Mouse (Mus musculus) lung, postnatal 36 days (tissue): ENCODE measurements around the gene Zfp428.
"Not testable (repeated sequence)": the region's sequence is repeated elsewhere in the genome, so short reads cannot be mapped to it uniquely, and the experiment has no call there.

Source experiments
- DNase-seq: peaks from one replicate; pipeline ENCODE4 v3.0.0; 2022; ENCODE audit warnings: mixed read lengths

Gene Zfp428

DNA sequence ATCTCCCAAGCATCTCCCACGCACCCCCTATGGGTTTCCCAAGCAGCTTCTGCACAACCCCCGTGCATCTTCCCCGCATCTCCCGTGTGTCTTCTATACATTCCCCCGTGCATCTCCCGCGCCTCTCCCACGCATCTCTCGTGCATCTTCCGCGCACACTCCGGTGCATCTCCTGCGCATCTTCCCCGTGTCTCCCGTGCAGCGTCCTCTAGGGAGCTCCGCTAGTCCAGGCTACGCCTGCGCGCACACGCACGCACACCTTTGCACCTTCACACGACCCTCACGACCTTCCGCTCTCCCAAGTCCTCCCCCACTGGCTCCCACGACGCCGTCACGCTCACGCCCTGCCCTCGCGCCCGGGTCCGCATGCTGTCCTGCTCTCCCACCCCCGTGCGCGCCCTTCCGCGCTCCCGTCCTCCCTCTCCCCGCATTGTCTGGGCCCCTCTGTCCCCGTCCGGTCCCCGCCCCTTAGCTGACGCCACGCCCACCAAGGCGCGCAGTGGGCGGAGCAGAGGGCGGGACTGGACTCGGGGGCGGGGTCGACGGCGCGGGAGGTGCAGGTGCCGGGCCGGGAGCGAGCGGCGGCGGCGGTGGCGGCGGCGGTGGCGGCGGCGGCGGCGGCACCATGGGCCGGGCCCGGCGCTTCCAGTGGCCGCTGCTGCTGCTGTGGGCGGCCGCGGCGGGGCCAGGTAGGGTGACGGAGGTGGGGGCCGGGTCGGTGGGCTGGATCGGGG lies 25.2 kb upstream of the Zfp428 start, which contains the start of gene Cadm4:
TSS of gene Cadm4 (plus strand) at position 550 of the 734 bp plus-strand sequence.
- peak; percentile 69 for DNase-seq

DNA sequence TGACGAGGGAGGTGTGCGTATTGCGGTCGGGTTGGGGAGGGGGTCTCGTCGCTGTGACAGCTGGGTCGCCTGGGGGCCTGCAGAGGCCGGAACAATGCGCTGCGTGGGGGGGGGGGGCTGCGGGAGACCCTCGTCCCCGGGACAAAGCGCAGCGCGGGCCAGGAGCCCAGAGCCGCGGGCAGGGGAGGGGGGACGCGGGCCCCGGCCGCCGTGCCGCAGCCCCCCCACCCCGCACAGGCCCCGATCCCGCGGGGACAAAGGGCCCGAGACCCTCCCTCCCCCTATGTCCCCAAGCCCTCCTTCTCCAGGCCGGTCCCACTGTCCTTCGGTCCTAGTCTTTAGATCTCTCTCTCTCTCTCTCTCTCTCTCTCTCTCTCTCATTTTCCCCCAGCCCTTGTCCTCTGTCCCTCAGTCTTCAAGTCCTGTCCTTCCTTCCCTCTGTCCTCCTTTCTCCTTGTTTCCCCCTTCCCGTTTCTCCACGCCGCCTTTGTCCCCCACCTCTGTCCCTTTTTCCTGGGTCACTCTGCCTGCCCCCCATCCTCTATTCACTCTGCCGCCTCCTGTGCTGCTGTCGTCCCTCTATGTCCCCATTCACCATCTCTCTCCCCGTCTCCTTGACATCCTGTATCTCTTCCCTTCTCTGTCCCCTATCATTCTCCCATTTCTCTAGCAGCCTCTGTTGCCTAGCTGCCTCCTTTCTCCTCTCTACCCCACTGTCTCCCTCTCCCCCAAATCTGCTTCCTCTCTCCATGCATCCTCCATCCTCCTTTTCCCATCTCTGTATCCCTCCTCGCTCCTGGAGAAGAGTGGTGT lies 24.4 kb upstream of the Zfp428 start:
- DNase-seq: no peak

DNA sequence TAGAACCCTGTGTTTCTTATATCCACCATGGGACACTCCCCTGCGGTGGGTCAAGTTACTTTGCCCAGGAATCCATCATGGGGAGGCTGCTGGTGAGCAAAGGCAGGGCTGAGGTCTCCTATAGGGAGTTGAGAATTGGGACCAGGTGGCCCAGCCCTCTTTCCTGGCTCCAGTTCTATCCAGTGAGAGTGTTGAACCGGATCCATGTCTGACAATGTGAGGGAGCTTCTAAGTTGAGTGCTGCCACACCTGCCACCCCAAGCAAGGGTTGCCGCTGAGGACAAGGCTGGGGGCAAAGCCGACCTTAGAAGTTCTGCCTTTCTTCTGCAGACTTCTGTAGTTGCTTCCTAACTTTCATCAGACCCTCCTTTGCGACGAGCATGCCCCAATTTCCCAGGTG lies 23.5 kb upstream of the Zfp428 start:
- not testable (repeated sequence) for DNase-seq

- no peak for DNase-seq
Observed at GRCm38 (mm10) chr7:24485481-24485880, 21.3 kb upstream of the Zfp428 start.

DNA sequence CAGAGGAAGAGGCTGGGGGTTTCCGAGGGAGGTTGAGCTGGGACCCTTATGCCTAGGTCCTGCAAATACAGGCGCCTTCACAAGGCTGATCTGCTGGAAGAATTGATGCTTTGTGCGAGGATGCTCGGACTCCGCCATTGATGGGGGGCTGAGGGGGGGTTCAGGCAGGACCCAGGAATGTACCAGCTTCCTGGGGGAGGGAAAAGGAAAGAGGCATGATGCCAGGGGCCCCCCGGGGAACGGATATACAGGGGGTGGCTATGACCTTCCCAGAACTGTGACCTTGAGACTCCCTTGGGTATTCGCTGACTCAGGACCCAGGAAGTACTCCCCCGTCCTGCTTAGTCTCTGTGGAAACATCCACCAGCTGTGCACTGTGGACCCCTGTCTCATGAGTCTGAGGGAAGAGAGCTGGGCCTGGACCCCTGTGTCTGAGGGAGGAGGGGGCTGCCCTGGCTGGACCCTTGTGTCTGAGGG lies 20.1 kb upstream of the Zfp428 start:
- no peak for DNase-seq

DNA sequence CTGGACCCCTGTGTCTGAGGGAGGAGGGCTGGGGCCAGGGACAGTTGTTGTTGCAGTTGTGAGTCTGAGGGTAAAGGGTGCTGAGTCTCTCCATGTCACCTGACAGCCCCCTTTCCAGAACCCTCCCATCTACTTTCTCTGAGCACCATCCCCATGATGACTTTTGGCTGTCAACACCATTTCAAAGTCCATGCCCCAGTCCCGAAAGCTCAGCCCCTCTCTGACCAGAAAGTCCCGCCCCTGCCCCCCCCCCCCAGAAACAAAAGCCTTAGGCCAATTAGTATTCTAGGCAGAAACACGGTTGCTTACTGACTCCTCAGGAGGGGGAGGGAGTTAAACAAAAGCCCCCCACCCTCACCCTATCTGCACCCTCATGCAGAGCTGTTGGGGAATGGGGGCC lies 19.4 kb upstream of the Zfp428 start:
- DNase-seq: no peak

GRCm38 (mm10) chr7:24488303-24488702 lies 18.5 kb upstream of the Zfp428 start:
- DNase-seq: no peak

DNA sequence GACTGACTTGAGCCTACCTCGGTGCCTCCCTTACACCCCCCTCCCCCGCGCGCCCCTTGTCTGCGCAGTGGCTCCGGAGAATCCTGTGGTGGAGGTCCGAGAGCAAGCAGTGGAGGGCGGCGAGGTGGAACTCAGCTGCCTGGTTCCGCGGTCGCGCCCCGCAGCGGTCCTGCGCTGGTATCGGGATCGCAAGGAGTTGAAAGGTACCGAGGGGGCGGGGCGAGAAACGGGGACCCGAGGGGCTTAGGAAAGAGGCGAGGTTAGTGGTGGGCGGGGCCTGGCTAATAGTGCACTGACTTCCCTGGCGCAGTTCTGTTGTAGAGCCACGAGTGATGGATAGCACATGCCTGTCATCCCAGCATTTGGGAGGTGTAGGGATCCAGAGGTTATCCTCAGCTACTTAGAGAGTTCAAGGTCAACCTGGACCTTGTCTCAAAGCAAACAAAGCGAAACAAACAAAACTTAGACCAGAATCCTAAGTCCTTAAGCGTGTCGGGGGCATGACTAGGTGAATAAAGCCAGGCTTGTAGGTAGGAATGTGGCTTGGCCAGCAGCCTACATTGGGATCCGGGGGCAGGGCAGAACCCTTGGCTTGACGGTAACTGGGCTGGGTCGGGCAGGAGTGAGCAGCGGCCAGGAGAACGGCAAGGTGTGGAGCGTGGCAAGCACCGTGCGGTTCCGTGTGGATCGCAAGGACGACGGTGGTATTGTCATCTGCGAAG lies 6.8 kb upstream of the Zfp428 start:
- no peak for DNase-seq

DNA sequence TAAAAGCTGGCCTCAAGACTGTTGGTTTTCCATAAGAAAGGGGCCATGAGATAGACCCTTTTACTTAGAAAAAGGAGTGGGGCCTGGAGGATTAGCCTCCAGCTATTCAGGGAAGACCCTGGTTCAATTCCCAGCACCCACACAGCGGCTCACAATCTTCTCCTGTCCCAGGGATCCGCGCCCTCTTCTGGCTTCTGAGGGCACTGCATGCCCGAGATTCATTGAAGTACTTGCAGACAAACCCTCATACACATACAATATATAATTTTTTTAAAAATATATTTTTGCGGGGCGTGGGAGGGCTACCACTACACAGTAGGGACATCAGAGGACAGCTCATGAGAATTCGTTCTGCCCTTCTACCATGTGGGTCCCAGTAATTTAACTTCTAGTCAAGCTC lies 5.9 kb upstream of the Zfp428 start:
- DNase-seq: peak; percentile 56

- DNase-seq: peak; percentile 56
Observed at GRCm38 (mm10) chr7:24501492-24501891, 5.3 kb upstream of the Zfp428 start.

DNA sequence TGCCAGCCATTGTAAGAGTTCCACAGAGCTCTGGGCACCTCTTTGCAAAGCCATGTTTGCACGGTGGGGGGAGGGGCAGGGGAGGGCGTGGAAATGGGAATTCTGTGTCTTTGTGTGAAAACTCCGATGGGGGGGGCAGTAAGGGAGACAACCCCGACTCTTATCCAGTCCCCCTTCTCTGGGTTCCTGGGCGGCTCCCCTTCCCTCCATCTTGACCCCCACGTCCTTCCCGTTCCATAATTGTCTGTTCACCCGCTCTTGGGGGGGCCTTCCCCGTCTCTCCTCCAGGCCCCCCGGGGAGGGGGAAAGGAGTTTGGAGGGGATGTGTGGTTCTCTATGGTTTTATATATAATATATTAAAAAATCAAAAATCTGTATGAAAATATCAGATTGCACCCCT lies 2.8 kb upstream of the Zfp428 start:
- no peak for DNase-seq

DNA sequence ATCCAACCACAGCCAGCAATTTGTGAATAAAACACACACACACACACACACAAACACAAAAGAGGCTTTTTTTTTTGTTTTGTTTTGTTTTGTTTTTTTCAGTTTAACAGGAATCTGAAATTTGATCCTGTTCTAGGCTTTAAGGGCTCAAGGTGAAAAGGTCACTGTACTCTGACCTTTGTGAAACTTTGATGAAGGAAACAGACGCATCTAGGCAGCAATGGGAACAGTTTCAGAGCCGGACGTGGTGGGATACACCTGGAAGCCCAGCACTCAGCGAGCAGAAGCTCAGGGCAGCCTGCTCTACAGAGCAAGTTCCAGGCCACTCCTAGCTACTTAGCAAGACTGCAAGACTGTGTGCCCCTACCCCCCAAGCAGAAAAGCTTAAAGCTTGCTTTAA lies 1.9 kb upstream of the Zfp428 start:
- no peak for DNase-seq

DNA sequence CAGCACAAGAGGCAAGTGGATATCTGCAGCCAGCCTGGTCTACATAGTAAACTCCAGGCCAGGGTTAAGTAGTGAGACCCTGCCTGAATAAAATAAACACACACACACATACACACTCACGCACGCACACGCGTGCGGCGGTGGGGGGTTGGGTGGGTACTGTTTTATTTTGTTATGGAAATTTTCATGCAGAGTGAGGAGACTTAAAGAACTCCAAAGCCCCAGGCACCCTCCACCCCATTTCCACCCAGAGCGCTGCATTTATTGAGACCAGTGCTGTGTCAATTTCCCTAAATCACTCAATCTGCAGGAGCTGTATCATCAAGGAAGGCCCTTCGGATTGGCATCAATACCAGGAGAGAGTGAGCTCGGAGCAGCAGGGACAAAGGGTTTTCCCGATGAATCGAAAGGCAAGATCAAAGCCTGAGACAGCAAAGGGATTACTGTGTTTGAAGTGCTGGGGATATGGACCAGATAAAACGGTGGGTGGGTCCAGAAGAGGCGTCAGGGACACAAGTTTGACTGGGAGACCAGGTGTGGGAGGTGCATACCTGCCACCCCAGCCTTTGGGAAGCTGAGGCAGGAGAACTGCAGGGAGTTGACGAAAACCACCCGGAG lies 1.2 kb upstream of the Zfp428 start:
- no peak for DNase-seq

DNA sequence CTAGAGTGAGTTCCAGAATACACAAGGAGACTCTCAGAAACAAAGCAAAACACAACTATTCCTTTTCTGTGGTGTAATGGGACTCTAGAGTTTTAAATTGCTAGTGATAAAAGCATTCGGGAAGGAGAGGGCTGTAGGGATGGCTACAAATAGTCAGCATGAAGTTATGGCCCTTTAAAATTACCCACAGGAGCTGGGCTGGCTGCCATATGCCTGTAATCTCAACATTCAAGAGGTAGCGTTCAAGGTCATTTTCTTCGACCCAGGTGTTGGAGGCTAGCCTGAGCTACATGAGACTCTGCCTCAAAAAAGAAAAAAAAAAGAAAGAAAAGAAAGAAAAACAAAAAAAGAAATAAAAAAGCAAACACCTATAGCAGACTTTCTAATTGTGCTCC lies 744 bp upstream of the Zfp428 start:
- DNase-seq: no peak

DNA sequence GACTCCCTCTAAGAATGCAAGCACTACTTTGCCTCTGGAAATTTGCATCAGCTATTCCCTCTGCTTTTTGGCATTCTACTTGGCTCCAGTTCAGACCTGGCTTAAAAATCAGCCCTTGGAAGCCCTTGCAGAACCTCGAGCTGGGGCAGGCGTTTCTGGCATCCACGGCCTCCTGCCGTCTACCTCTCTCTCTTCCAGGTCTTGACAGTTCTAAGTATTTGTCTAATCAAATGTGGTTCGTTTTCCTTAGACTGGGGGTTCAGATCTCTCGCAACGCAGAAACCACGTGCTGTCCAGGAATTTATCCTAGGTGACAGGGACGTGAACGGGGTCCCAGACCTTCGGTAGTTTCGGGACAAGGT lies 349 bp upstream of the Zfp428 start:
- peak; percentile 31 for DNase-seq

- DNase-seq: no peak
Observed at GRCm38 (mm10) chr7:24507726-24508114, 914 bp downstream of the Zfp428 start.

DNA sequence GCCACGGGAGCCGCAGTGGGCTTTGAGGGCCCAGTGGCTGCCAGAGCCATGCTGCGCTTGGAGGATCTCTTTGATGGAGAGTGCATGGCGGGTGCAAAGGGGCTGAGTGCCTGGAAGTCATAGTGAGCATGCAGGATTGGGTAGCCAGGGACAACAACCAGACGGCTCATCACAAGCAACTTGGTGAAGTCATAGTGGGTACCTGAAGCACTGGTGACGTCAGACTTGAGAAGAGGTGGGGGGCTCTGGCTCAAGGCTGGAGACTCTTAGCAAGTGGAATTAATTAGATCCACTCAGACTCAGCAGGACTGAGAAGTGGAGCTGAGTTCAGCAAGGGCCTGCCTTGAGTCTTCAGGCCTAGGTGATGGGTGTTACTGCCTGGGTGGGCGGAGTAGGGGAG lies 5.5 kb downstream of the Zfp428 start, which contains the start of gene AC161166.1:
TSS of gene AC161166.1 (minus strand) at position 101 of the 400 bp plus-strand sequence.
- no peak for DNase-seq

- not testable (repeated sequence) for DNase-seq
Observed at GRCm38 (mm10) chr7:24516319-24516718, 9.5 kb downstream of the Zfp428 start.

DNA sequence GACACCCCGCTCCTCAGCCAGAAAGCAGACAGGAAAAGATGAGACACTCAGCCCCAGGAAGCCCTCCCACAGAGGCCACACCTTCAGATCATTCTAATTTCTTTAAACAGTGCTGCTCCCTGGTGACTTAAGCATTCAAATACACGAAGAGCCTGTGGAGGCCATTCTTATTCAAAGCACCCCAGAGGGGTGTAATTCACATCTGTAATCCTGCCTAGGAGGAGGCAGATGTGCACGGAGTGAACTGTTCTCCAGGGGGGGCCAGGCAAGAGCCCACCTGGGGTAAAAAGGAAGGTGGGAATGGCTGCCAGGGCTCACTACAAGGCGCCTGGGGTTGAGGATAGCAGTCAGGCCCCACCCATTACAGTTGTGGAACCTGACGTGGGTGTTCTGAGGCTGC lies 10.3 kb downstream of the Zfp428 start:
- no peak for DNase-seq

- no peak for DNase-seq
Observed at GRCm38 (mm10) chr7:24517654-24518053, 10.8 kb downstream of the Zfp428 start.

GRCm38 (mm10) chr7:24519130-24519529 lies 12.3 kb downstream of the Zfp428 start:
- DNase-seq: no peak

GRCm38 (mm10) chr7:24520054-24520453 lies 13.2 kb downstream of the Zfp428 start:
- not testable (repeated sequence) for DNase-seq

- DNase-seq: no peak
Observed at GRCm38 (mm10) chr7:24522805-24523204, 16.0 kb downstream of the Zfp428 start.
